Mouse (Mus musculus): ENCODE results near the gene Polr1e.
A peak's percentile ranks its signal among the peaks of the same experiment; 100 is the strongest.
"Not testable (repeated sequence)": the region's sequence is repeated elsewhere in the genome, so short reads cannot be mapped to it uniquely, and the experiment has no call there.

Gene Polr1e

GRCm38 (mm10) chr4:45018452-45018980 is at the start of gene Polr1e:
Gene Polr1e, plus strand, starts transcription at chr4:45018583.
- peak; percentile 95 for DNase-seq (ENCODE audit: low read depth)

DNA sequence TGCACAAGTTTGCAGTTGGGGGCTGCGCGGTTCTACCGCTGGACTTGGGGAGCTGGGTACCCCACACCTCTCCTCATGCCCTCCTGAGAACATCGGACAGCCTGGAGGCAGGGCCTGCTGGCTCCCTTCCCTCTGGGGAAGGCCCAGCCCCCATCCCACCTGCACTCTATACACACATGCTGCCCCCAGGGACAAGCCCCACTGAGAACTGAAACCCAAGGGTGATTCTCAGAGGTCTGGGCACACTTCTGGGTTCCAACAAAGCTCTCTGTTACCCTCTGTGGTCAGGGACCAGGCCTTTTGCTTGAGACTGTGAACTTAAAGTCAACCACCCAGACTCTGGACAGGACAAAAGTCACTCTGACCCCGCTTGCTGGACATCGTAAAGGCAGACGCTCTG is 48.3 kb upstream of the Polr1e start:
- DNase-seq (ENCODE audit: low read depth): no peak

GRCm38 (mm10) chr4:44970612-44971110 is 47.7 kb upstream of the Polr1e start:
- peak; percentile 75 for DNase-seq (ENCODE audit: low read depth)

DNA sequence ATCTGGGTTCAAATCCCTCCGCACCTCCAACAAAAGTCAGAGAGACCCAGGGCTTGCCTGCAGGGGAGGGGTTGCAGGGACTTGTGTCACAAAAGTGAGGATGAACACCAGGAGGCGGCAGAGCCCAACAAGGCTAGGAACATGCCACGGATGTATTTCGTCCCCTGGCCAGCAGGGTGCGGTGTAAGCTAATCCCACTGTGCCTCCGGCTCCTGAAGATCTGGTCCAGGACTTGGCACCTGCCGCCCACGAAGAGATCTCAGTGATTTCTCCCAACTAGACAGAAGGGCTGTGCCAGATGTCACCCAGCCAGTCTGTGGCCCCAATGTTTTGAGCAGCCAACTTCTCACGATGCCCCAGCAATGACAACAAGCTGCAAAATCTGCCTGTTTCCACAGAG is 44.9 kb upstream of the Polr1e start:
- DNase-seq (ENCODE audit: low read depth): peak; percentile 92

DNA sequence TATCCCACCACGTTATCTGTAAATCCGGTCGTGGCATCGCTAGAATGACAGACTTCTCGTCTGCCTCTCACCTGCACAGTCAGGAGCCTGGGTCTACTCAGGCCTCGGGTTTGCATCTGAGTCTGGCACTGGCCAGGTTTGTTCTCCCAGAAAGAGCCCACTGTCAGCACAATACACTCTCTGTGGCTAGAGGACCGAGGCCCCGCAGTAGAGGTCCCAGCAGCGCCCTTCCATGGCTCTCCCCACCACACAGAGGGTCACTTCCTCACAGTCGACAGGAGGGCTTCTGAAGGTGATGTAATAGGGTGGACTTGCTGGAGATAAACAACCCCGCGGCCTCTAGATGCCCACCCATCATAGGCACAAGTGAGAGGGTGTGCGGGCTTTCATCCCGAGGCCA is 44.5 kb upstream of the Polr1e start:
- DNase-seq (ENCODE audit: low read depth): no peak

- no peak for DNase-seq (ENCODE audit: low read depth)
These were observed 44.1 kb upstream of the Polr1e start for GRCm38 (mm10) chr4:44974331-44974730.

- no peak for DNase-seq (ENCODE audit: low read depth)
These were observed 42.3 kb upstream of the Polr1e start for GRCm38 (mm10) chr4:44976026-44976615.

GRCm38 (mm10) chr4:44976921-44977710 is 41.3 kb upstream of the Polr1e start:
- peak; percentile 28 for DNase-seq (ENCODE audit: low read depth)

GRCm38 (mm10) chr4:44978175-44978574 is 40.2 kb upstream of the Polr1e start:
- no peak for DNase-seq (ENCODE audit: low read depth)

DNA sequence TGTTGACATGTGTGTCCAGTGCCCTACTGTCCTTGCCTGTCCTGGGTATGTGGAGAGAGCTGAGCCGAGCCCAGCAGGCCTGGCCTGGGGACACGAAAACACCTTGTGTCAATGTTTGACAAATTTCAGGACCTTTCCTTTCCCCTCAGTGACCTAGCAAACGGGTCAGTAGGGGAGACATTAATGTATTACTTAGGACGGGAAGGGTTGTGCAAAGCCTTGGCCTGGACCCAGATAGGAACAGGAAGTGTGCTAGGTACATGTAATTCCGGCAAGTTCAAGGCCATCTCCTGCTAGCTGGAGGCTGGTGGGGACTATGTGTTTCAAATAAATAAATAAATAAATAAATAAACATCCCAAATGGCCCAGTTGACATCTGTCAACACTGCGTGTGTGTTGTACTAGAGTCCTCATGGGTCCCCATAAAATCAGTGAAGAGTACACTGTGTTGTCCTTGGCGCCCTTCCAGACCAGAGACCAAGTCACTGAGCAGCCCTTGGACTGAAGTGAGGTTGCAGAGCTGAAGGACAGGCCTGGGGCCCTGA is 38.5 kb upstream of the Polr1e start:
- peak; percentile 85 for DNase-seq (ENCODE audit: low read depth)

- peak; percentile 94 for DNase-seq (ENCODE audit: low read depth)
These were observed 37.0 kb upstream of the Polr1e start, which contains the start of gene Grhpr for GRCm38 (mm10) chr4:44981280-44981973. Gene Grhpr, plus strand, starts transcription at chr4:44981395.

DNA sequence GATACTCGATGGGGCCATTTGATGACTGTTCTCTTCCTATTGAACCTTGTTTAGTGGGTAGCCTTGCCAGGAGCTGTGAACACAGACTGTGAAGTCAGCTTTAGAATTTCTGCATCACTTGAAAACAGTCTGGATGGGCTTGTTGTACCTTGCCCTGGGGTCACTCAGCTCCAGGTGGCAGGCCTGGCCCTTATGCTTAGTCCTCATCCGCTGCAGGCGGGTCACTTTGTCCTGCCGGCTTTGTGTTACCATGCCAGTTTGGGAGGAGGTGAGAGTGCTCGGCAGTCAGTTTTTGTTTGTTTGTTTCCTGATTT is 36.5 kb upstream of the Polr1e start:
- no peak for DNase-seq (ENCODE audit: low read depth)

DNA sequence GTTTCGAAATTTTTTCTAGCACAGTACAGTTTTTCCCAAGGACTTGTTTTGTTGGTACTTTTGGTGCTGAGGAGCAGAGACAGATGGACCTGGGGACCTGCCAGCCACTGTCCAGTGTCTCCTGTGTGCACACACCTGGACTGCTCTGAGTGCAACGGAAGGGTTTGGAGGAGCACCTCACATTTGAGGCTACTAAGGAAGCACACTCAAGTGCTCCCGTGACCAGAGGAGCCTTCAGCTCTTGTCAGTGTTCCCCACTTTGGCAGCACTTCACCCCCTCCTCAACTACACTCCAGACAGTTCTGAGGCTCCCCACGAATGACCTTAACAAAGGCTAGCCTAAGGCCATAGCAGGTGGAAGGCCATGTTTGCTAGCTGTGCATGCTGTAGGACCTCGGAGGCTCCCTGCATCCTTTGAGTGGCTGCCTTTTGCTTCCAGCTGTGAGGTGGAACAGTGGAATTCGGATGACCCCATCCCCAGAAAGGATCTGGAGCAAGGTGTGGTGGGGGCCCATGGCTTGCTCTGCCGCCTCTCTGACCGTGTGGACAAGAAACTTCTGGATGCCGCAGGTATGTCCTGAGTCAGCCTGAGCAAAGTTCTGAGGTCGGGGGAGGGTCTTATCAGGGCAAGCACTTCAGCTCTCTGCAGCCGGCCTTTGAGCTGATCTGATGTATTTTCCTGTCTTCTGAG is 35.8 kb upstream of the Polr1e start:
- no peak for DNase-seq (ENCODE audit: low read depth)

DNA sequence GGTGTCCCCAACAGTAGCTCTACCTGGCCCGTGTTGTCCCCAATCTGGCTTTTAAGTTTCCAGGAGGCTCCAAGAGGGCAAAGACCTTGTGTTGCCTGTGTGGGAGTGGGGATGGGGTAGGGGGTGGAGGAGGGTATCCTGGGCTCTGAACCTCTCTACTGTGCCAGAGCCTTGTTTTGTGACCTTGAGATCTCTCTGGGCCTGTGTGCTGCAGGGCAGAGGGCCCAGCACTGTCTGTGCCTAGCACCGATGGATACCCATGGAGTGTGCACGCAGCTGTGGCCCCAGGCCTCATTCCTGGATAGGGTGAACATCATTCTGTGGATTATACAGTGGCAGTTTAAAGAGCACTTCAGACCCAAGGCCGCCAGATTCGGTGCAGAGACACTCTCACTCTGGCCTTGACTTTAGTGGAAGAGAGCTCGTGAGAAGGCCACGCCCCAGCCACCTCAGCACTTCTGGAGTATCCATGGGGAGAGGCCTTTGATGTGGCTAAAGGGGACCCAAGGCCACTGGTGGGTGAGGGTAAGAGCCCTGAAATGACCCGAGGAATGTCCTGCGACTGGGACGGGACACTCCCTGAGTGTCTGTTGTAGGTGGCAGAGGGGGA is 35.1 kb upstream of the Polr1e start:
- DNase-seq (ENCODE audit: low read depth): no peak

DNA sequence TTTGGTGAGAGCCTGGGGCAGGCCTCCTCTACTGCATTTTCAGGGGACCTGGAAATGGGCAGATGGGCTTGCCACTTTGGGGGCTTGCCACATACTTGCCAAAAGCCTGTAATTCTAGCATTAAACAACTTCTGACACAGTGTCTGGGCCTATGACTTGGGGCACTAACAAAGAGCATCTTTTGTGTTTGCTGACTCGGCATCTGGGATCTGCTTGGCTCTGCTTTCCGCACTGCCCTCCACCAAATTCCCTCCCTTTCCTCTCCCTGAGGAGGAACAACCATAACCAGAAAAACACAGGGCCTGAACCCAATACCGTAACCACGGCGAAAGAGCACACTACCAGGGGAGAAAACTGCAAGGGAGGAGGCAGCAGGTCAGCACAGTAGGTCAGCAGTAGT is 27.8 kb upstream of the Polr1e start:
- DNase-seq (ENCODE audit: low read depth): no peak

DNA sequence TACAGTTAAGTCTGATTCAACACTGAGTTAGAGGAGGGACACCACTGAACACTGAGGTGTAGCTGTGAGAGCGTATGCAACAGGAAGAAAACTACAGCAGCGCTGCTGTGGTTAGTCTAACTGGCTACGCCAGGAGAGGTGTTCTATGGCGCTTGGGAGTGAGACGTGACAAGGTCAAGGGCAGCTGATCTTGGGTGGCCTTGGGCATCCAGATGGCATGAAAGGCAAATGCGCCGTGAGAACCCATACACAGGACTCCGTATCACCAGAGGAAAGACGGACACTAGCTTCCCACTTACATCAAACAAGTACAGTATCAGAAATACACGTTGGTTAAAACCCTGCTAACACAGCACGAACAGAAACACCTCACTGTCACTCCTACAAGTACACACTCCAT is 26.1 kb upstream of the Polr1e start:
- not testable (repeated sequence) for DNase-seq (ENCODE audit: low read depth)

DNA sequence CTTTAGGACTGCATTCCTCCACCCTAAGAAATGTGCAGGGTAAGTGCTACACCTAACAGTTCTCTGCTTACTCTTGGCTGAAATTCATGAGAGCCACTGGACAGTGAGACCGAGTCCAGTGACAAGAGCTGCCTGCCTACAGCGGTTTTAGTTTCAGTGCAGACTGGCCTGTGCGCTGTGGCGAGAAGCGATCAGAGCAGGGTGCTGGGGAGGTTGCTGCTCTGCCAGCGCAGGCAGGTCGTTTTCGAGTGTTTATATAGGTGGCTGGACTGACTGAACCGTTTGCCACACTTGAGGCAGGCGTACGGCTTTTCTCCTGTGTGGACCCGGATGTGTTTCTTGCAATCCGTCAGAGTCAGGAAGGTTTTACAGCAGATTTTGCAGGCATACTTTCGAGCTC is 25.2 kb upstream of the Polr1e start:
- DNase-seq (ENCODE audit: low read depth): not testable (repeated sequence)

DNA sequence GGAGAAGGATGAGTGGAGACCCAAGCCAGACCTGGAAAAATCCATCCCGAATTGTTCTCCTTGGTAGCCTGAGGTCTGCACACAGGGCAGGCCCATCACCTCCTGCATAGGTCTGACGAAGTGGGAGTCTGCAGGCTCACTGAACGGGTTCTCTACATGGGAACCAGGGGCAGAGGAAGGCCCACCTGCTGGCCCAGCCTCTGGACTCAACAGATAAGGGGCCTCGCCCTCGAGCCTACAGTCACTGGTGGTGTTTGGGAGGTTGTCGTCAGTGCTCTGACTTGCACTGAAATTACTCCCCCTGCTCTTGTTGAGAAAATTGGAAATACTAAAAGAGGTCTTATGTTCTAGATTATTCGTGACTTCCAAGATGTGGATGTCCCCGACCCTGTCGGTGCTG is 24.5 kb upstream of the Polr1e start:
- no peak for DNase-seq (ENCODE audit: low read depth)

DNA sequence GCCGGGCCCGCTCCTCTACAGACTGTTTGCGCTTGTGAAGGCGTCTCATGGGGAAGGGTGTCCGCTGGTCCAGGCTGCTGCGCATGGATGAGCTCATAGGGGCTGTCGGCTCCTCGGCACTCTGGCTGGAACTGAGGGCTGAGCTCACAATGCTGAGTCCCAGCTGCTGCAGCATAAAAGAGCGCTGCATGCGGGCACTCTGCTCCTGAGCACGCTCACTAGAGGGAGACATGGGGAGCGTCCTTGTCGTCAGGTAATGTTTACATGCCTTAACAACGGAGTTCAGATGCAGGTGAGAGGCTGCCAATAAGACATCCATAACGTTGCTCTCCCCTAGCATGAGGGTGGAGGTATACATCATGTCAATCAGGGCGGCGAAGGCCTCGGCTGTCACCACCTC is 23.6 kb upstream of the Polr1e start:
- DNase-seq (ENCODE audit: low read depth): no peak

- no peak for DNase-seq (ENCODE audit: low read depth)
These were observed 20.3 kb upstream of the Polr1e start for GRCm38 (mm10) chr4:44998071-44998470.

GRCm38 (mm10) chr4:45000001-45000400 is 18.4 kb upstream of the Polr1e start:
- DNase-seq (ENCODE audit: low read depth): no peak

All from 416B (cell line).